Mouse (Mus musculus) intestine, embryonic 16.5 days (tissue): Measurements from ENCODE around the gene Fryl. TPM values are rescaled to one million over a fixed set of nuclear protein-coding genes. Genes with fewer than 3 reads are reported as not detected.
A peak's percentile ranks its signal among the peaks of the same experiment; 100 is the strongest.

Experiments used
- ATAC-seq: fragments of 200-750 bp; cut with Nextera tagmentation; 2 replicates; pipeline ENCODE4 v1.8.0; 2017; ENCODE audit warnings: moderate TSS enrichment, moderate library complexity
- H3K27ac ChIP-seq: fragments of 300-500 bp; sonication (generic); 2 replicates; pipeline ENCODE4 v1.5.1; 2014; ENCODE audit warnings: mild to moderate bottlenecking, low read length
- H3K27me3 ChIP-seq: fragments of 300-500 bp; sonication (generic); replicated peaks from 2 replicates; pipeline ENCODE4 v1.6.1; 2014; ENCODE audit warnings: low read length, control low read depth, mixed read lengths; ENCODE audit not compliant: control insufficient read depth, insufficient read depth
- H3K36me3 ChIP-seq: fragments of 300-500 bp; sonication (generic); 2 replicates; pipeline ENCODE4 v1.6.1; 2014; ENCODE audit warnings: low read length, control low read depth; ENCODE audit not compliant: control insufficient read depth, insufficient read depth
- H3K4me1 ChIP-seq: fragments of 300-500 bp; sonication (generic); 2 replicates; pipeline ENCODE4 v1.6.1; 2014; ENCODE audit warnings: low read length, control low read depth, mixed read lengths; ENCODE audit not compliant: control insufficient read depth, insufficient read depth
- H3K4me2 ChIP-seq: fragments of 300-500 bp; sonication (generic); 2 replicates; pipeline ENCODE4 v1.6.1; 2014; ENCODE audit warnings: low read depth, low read length, control low read depth
- H3K4me3 ChIP-seq: fragments of 300-500 bp; sonication (generic); 2 replicates; pipeline ENCODE4 v1.5.1; 2014; ENCODE audit warnings: mild to moderate bottlenecking, low read length
- H3K9ac ChIP-seq: fragments of 300-500 bp; sonication (generic); 2 replicates; pipeline ENCODE4 v1.6.1; 2014; ENCODE audit warnings: low read depth, low read length
- H3K9me3 ChIP-seq: fragments of 300-500 bp; sonication (generic); 2 replicates; pipeline ENCODE4 v1.6.1; 2016; ENCODE audit warnings: low read length, control low read depth; ENCODE audit not compliant: control insufficient read depth
- WGBS: fragments of 180-500 bp; shearing (Covaris S2); extraction: QIAGEN DNeasy Blood & Tissue Kit; methylation state at CpG from one replicate; pipeline ENCODE4 v1.1.7; 2014; 5-methylcytosine and 5-hydroxymethylcytosine counted together
- polyA plus RNA-seq: library from polyadenylated mRNA; unstranded; fragments of >200 nt; fragmentation: Nextera tagmentation; extraction: Ambion mirVana; gene quantifications from 2 replicates; pipeline ENCODE4 v1.2.1, GENCODE M21; 2015

The Fryl gene
- polyA plus RNA-seq, 1 experiment from 2014 or later = 22.6 TPM

GRCm38 (mm10) chr5:73092236-73092635 lies 164.2 kb downstream of the Fryl start:
- WGBS = 51% methylated on average over 8 of the region's 8 CpGs
- no peak overlapping the region for H3K4me3 ChIP-seq
- H3K27ac ChIP-seq = no peak overlapping the region
- no peaks in the 10 kb centered on the region for H3K27me3 ChIP-seq
- H3K36me3 ChIP-seq = peaks cover 7% of the 10 kb centered on the region
- H3K4me2 ChIP-seq = no peak overlapping the region
- ATAC-seq = no peak
- no peak overlapping the region for H3K9ac ChIP-seq
- no peaks in the 10 kb centered on the region for H3K9me3 ChIP-seq
- H3K4me1 ChIP-seq = no peaks in the 10 kb centered on the region

GRCm38 (mm10) chr5:73089158-73089557 lies 167.3 kb downstream of the Fryl start:
- Histone ChIP-seq H3K27ac (no peak overlapping the region), H3K4me2 (no peak overlapping the region), H3K9me3 (no peaks in the 10 kb centered on the region), H3K9ac (no peak overlapping the region), H3K27me3 (no peaks in the 10 kb centered on the region), H3K4me3 (no peak overlapping the region), H3K4me1 (no peaks in the 10 kb centered on the region), H3K36me3 (peaks cover 5% of the 10 kb centered on the region)
- WGBS = 95% methylated on average over 17 of the region's 17 CpGs
- no peak for ATAC-seq

GRCm38 (mm10) chr5:73081496-73081895 lies 174.9 kb downstream of the Fryl start:
- Histone ChIP-seq H3K4me3 (no peak overlapping the region), H3K4me2 (no peak overlapping the region), H3K27ac (no peak overlapping the region), H3K4me1 (no peaks in the 10 kb centered on the region), H3K27me3 (no peaks in the 10 kb centered on the region), H3K36me3 (peaks cover 12% of the 10 kb centered on the region), H3K9me3 (no peaks in the 10 kb centered on the region), H3K9ac (no peak overlapping the region)
- no peak for ATAC-seq
- 92% methylated on average over 5 of the region's 5 CpGs for whole genome bisulfite sequencing

- H3K9me3 ChIP-seq = no peaks in the 10 kb centered on the region
- H3K9ac ChIP-seq = no peak overlapping the region
- WGBS = 88% methylated on average over 5 of the region's 5 CpGs
- no peak for ATAC-seq
- no peaks in the 10 kb centered on the region for H3K4me1 ChIP-seq
- H3K4me2 ChIP-seq = no peak overlapping the region
- H3K36me3 ChIP-seq = peaks cover 12% of the 10 kb centered on the region
- H3K27me3 ChIP-seq = no peaks in the 10 kb centered on the region
- H3K4me3 ChIP-seq = no peak overlapping the region
- no peak overlapping the region for H3K27ac ChIP-seq
These were observed 176.6 kb downstream of the Fryl start for GRCm38 (mm10) chr5:73079801-73080200.

- no peak overlapping the region for H3K4me2 ChIP-seq
These were observed 185.1 kb downstream of the Fryl start for GRCm38 (mm10) chr5:73071319-73071718.

GRCm38 (mm10) chr5:73066946-73067345 lies 189.5 kb downstream of the Fryl start:
- Histone ChIP-seq H3K36me3 (0 out of 2 replicates have a peak, but pooled peaks cover 2% of the 10 kb centered on the region), H3K9ac (no peak overlapping the region), H3K4me3 (no peak overlapping the region), H3K27ac (no peak overlapping the region), H3K4me2 (no peak overlapping the region), H3K9me3 (no peaks in the 10 kb centered on the region), H3K4me1 (no peaks in the 10 kb centered on the region), H3K27me3 (no peaks in the 10 kb centered on the region)
- no peak for ATAC-seq
- WGBS = 45% methylated on average over 6 of the region's 6 CpGs

More at GRCm38 (mm10) chr5:73071319-73071718, 185.1 kb downstream of the Fryl start:
- ATAC-seq = peak; percentile 42
- Histone ChIP-seq H3K4me1 (no peaks in the 10 kb centered on the region), H3K9ac (no peak overlapping the region), H3K9me3 (no peaks in the 10 kb centered on the region), H3K36me3 (peaks cover 5% of the 10 kb centered on the region; the same call in 1 of the 2 replicates), H3K27ac (no peak overlapping the region), H3K27me3 (no peaks in the 10 kb centered on the region), H3K4me3 (no peak overlapping the region)
- 36% methylated on average over 15 of the region's 15 CpGs for WGBS

GRCm38 (mm10) chr5:73063768-73064669 lies 192.4 kb downstream of the Fryl start:
- Histone ChIP-seq H3K9me3 (no peaks in the 10 kb centered on the region), H3K4me1 (no peaks in the 10 kb centered on the region), H3K27ac (no peak overlapping the region), H3K9ac (no peak overlapping the region), H3K4me2 (no peak overlapping the region), H3K36me3 (peaks cover 2% of the 10 kb centered on the region; the same call in 1 of the 2 replicates), H3K27me3 (no peaks in the 10 kb centered on the region), H3K4me3 (no peak overlapping the region)
- 73% methylated on average over 13 of the region's 13 CpGs for WGBS
- ATAC-seq = no peak

GRCm38 (mm10) chr5:73061506-73062155 lies 194.8 kb downstream of the Fryl start:
- Histone ChIP-seq H3K9me3 (no peaks in the 10 kb centered on the region), H3K9ac (no peak overlapping the region), H3K4me1 (no peaks in the 10 kb centered on the region), H3K36me3 (peaks cover 2% of the 10 kb centered on the region; the same call in 1 of the 2 replicates), H3K4me2 (no peak overlapping the region), H3K27ac (no peak overlapping the region), H3K4me3 (no peak overlapping the region), H3K27me3 (no peaks in the 10 kb centered on the region)
- no peak for ATAC-seq
- WGBS = 78% methylated on average over 11 of the region's 11 CpGs

- Histone ChIP-seq H3K27me3 (no peaks in the 10 kb centered on the region), H3K9ac (no peak overlapping the region), H3K36me3 (peaks cover 3% of the 10 kb centered on the region; the same call in 1 of the 2 replicates), H3K9me3 (no peaks in the 10 kb centered on the region), H3K4me1 (no peaks in the 10 kb centered on the region), H3K4me3 (no peak overlapping the region), H3K27ac (no peak overlapping the region), H3K4me2 (no peak overlapping the region)
- ATAC-seq = no peak
- WGBS = 72% methylated on average over 5 of the region's 5 CpGs
These were observed 199.5 kb downstream of the Fryl start for GRCm38 (mm10) chr5:73056937-73057336.
